In genomic region chr10:68707014-68707852, GRCm38 (mm10) we compare ENCODE assay signal across 19 mouse cellular contexts. TPM values are rescaled to one million over a fixed set of nuclear protein-coding genes. Genes with fewer than 3 reads are reported as not detected.
DNase-seq lines count a peak whose midpoint lies in the region; ATAC-seq and TF ChIP-seq lines count a peak whose summit lies in the region.
"Had no signal": no experiment of that assay in that cellular context is flagged by ENCODE, and none has a peak within 500 bp of the region (broad histone marks: within the 10 kb centered on the region; RNA-seq: fewer than 3 reads in every experiment).

No protein-coding gene starts in this region.

- no peak for TF ChIP-seq CTCF in intestine, postnatal 0 days (IDR thresholded peaks at IDR 0.05; ENCODE audit: low read depth)

- DNase-seq in intestine, embryonic 14.5 days (ENCODE audit: low spot score), result no peak
- no peak for DNase-seq in lung, postnatal 4 days
- no peak for DNase-seq in ovary, postnatal 36 days (ENCODE audit: low spot score)
- DNase-seq: cerebellum, postnatal 10 days; gastrocnemius, postnatal 25 days; heart, postnatal 36 days; kidney, postnatal 10 days; liver, postnatal 0 days; thymus, adult 2 months had no signal

- H3K27me3 ChIP-seq in intestine, embryonic 14.5 days (replicated peaks; ENCODE audit: control insufficient read depth, insufficient read depth, low read length), result no peaks in the 10 kb centered on the region
- no peaks in the 10 kb centered on the region for H3K27me3 ChIP-seq in intestine, postnatal 0 days (replicated peaks; ENCODE audit: control insufficient read depth, insufficient read depth, low read length)
- H3K27me3 ChIP-seq in lung, embryonic 16.5 days (ENCODE audit: control insufficient read depth, insufficient read depth, low read depth, low read length), result no peaks in the 10 kb centered on the region
- H3K27me3 ChIP-seq in intestine, embryonic 15.5 days (replicated peaks), result no peaks in the 10 kb centered on the region
- H3K27me3 ChIP-seq: hindbrain, embryonic 15.5 days; limb, embryonic 12.5 days; midbrain, embryonic 13.5 days had no signal

- no peaks in the 10 kb centered on the region for H3K36me3 ChIP-seq in intestine, embryonic 14.5 days (ENCODE audit: control insufficient read depth, insufficient read depth, low read length)
- no peaks in the 10 kb centered on the region for H3K36me3 ChIP-seq in intestine, postnatal 0 days (ENCODE audit: control insufficient read depth, insufficient read depth)
- H3K36me3 ChIP-seq in lung, embryonic 16.5 days (ENCODE audit: control insufficient read depth, insufficient read depth, low read length), result no peaks in the 10 kb centered on the region
- no peaks in the 10 kb centered on the region for H3K36me3 ChIP-seq in intestine, embryonic 15.5 days
- H3K36me3 ChIP-seq: hindbrain, embryonic 15.5 days; limb, embryonic 12.5 days; midbrain, embryonic 13.5 days had no signal

- no peaks in the 10 kb centered on the region for H3K4me1 ChIP-seq in intestine, embryonic 14.5 days (replicated peaks; ENCODE audit: control insufficient read depth, insufficient read depth, low read length)
- no peaks in the 10 kb centered on the region for H3K4me1 ChIP-seq in intestine, postnatal 0 days (replicated peaks; ENCODE audit: control insufficient read depth, insufficient read depth, low read length)
- H3K4me1 ChIP-seq in lung, embryonic 16.5 days (replicated peaks; ENCODE audit: control insufficient read depth, insufficient read depth, low read length), result no peaks in the 10 kb centered on the region
- no peaks in the 10 kb centered on the region for H3K4me1 ChIP-seq in intestine, embryonic 15.5 days (replicated peaks)
- H3K4me1 ChIP-seq: hindbrain, embryonic 15.5 days; limb, embryonic 12.5 days; midbrain, embryonic 13.5 days had no signal

- H3K27ac ChIP-seq in intestine, embryonic 14.5 days (ENCODE audit: low read depth), result peak overlapping the region; percentile 51; the same call in 1 of the 2 replicates
- H3K27ac ChIP-seq in intestine, postnatal 0 days (ENCODE audit: low read depth, low read length), result no peak overlapping the region
- peak overlapping the region; percentile 51 for H3K27ac ChIP-seq in lung, embryonic 16.5 days (ENCODE audit: low read length)
- H3K27ac ChIP-seq in intestine, embryonic 15.5 days, result peak overlapping the region; percentile 57
- H3K27ac ChIP-seq: hindbrain, embryonic 15.5 days; layer of hippocampus, adult 2 months; left cerebral cortex, adult 2 months; limb, embryonic 12.5 days; midbrain, embryonic 13.5 days had no signal

- no peak overlapping the region for H3K9ac ChIP-seq in intestine, embryonic 14.5 days (ENCODE audit: low read length)
- H3K9ac ChIP-seq in intestine, postnatal 0 days (ENCODE audit: low read depth, low read length), result no peak overlapping the region
- no peak overlapping the region for H3K9ac ChIP-seq in lung, embryonic 16.5 days (ENCODE audit: low read length)
- H3K9ac ChIP-seq in intestine, embryonic 15.5 days, result no peak overlapping the region
- H3K9ac ChIP-seq: hindbrain, embryonic 15.5 days; limb, embryonic 12.5 days; liver, postnatal 0 days; midbrain, embryonic 13.5 days had no signal

- H3K4me2 ChIP-seq in intestine, embryonic 14.5 days (ENCODE audit: low read length), result no peak overlapping the region
- no peak overlapping the region for H3K4me2 ChIP-seq in intestine, postnatal 0 days (replicated peaks; ENCODE audit: low read depth)
- H3K4me2 ChIP-seq in lung, embryonic 16.5 days (ENCODE audit: low read depth, low read length), result no peak overlapping the region
- H3K4me2 ChIP-seq in intestine, embryonic 15.5 days (replicated peaks), result no peak overlapping the region
- H3K4me2 ChIP-seq: heart, embryonic 11.5 days; hindbrain, embryonic 15.5 days; limb, embryonic 12.5 days; midbrain, embryonic 13.5 days had no signal

- no peak for ATAC-seq in intestine, embryonic 14.5 days (replicated peaks; ENCODE audit: low FRiP score, low TSS enrichment, low read depth)
- ATAC-seq in intestine, postnatal 0 days, result no peak
- peak; percentile 61; the same call in 1 of the 2 replicates for ATAC-seq in lung, embryonic 16.5 days (ENCODE audit: low read depth)
- ATAC-seq in intestine, embryonic 15.5 days, result peak; percentile 58
- ATAC-seq in erythroblast, adult 5-6 weeks (replicated peaks; ENCODE audit: low FRiP score, poor library complexity, severe bottlenecking), result no peak
- ATAC-seq: liver, postnatal 0 days; midbrain, embryonic 13.5 days had no signal

- H3K4me3 ChIP-seq in intestine, embryonic 14.5 days (ENCODE audit: low read depth, low read length), result no peak overlapping the region
- H3K4me3 ChIP-seq in intestine, postnatal 0 days (ENCODE audit: low read depth, low read length), result no peak overlapping the region
- no peak overlapping the region for H3K4me3 ChIP-seq in lung, embryonic 16.5 days (ENCODE audit: low read length)
- no peak overlapping the region for H3K4me3 ChIP-seq in intestine, embryonic 15.5 days (replicated peaks)
- H3K4me3 ChIP-seq: hindbrain, embryonic 15.5 days; layer of hippocampus, adult 2 months; left cerebral cortex, adult 2 months; limb, embryonic 12.5 days; midbrain, embryonic 13.5 days had no signal

- WGBS in intestine, embryonic 14.5 days, result 70% methylated on average over 3 of the region's 3 CpGs
- WGBS in intestine, postnatal 0 days, result 63% methylated on average over 3 of the region's 3 CpGs
- 69% methylated on average over 3 of the region's 3 CpGs for WGBS in lung, embryonic 16.5 days
- 62% methylated on average over 3 of the region's 3 CpGs for WGBS in intestine, embryonic 15.5 days

- peaks cover 9% of the 10 kb centered on the region for H3K9me3 ChIP-seq in intestine, embryonic 14.5 days (ENCODE audit: control insufficient read depth, low read length)
- H3K9me3 ChIP-seq in intestine, postnatal 0 days (ENCODE audit: control insufficient read depth), result no peaks in the 10 kb centered on the region
- H3K9me3 ChIP-seq in lung, embryonic 16.5 days (ENCODE audit: control insufficient read depth, low read length), result 0 out of 2 replicates have a peak, but pooled peaks cover 2% of the 10 kb centered on the region
- no peaks in the 10 kb centered on the region for H3K9me3 ChIP-seq in intestine, embryonic 15.5 days
- H3K9me3 ChIP-seq: hindbrain, embryonic 15.5 days; midbrain, embryonic 13.5 days had no signal

RNA-seq across cellular contexts. Expression of gene Tmem26, which starts 16.2 kb away (rescaled TPM):
- polyA plus RNA-seq in intestine, embryonic 14.5 days (2014; fragmentation: Nextera tagmentation; extraction: Ambion mirVana), result 11.5 and 13.5 TPM in 2 replicates
- polyA plus RNA-seq in intestine, postnatal 0 days (2015; fragmentation: Nextera tagmentation; extraction: Ambion mirVana), result 3.8 and 4.6 TPM in 2 replicates
- 7.3 and 8.1 TPM in 2 replicates for polyA plus RNA-seq in lung, embryonic 16.5 days (2015; fragmentation: Nextera tagmentation; extraction: Ambion mirVana)
- 8.6 and 10.6 TPM in 2 replicates for polyA plus RNA-seq in intestine, embryonic 15.5 days (2015; fragmentation: Nextera tagmentation; extraction: Ambion mirVana)
- total RNA-seq in erythroblast, adult 5-6 weeks (2015; ENCODE audit: low replicate concordance), result 2.3 and 3.3 TPM in 2 replicates
- 0.14 and 3.4 TPM in 2 replicates for total RNA-seq in erythroblast, adult 5-6 weeks (2017; ENCODE audit: low replicate concordance)

Comparison
In these comparisons a context has a peak if more than half of its experiments do, and no peak if none do; other contexts are left out.
1. ATAC-seq: peak in lung, embryonic 16.5 days (single experiment) and intestine, embryonic 15.5 days (single experiment); none in intestine, embryonic 14.5 days (single experiment), intestine, postnatal 0 days (single experiment) and erythroblast, adult 5-6 weeks (single experiment).